Mouse (Mus musculus): ENCODE results near the gene Fam84b.
"Not testable (repeated sequence)": the region's sequence is repeated elsewhere in the genome, so short reads cannot be mapped to it uniquely, and the experiment has no call there.

Fam84b gene

DNA sequence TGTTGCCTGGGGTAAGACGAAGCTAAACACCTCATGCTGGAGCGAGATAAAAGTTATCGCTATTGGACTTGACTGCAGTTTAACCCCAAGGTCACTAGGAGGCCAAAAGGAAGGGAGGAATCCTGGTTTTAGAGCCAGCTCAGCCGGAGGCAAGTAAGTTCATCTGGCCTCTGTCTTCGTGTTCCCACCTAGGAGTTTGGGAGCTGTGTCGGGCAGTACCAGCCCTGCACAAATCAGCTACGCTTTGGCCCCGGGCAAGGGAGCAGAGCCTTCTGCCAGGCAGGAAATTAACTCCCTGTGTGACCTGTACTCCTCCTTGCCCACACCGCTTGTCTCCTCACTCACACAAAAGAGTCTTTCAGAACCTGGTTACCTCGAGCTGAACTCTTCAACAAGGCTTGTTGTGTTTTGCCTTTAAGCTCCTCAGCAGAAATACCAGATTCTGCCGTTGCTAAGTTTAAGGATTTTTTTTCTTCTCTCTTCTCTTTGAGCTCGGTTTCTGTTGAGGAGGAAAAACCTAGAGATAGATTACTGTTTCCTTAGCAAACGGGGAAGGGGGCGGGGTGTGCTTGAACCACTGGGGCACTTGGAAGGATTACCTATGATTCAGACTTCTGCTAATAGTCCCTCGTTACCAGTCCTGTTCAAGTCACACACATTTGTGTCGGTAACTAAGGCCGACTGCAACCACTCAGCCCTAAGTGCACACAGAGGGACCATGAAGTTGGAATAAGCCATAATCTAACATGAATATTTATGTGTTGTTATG is at the start of gene Fam84b:
TSS of gene Fam84b (minus strand) at position 548 of the 769 bp plus-strand sequence.
- peak; percentile 16 for DNase-seq (ENCODE audit: low spot score)

DNA sequence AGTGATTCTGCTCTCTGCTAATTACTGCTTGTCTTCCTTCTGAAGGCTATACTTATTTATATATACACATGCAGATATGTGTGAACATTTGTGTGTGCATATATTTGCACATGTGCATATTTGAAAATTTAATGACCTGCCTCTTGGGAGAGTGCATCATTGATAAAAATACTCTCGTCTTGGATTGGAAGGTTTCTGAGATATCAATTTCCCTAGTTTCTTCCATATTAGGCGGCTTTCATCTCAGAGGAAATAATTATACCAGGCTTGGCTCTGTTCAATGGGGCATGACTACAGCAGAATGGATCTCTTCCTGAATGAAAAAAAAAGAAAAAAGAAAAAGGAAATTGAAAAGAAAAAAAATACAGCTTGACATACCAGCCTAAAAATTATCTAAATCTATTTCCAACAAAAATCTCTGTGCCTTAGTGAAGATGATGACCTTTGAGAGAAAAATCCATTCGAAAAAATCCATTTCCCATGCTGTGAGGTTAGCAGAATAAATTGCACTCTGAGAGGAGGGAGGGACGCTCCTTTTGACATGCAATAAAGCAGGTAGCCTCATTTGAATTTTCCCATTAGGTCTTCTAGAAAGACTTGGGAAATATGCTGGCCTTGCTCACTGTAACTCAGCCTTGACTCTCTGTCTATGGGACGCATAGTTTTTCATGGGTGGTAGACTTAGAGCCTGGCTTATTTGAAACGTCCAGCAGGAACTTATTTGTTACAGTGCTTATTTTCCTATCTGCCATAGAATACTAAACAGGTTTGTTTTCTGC is 44.8 kb upstream of the Fam84b start:
- no peak for DNase-seq (ENCODE audit: low spot score)

DNA sequence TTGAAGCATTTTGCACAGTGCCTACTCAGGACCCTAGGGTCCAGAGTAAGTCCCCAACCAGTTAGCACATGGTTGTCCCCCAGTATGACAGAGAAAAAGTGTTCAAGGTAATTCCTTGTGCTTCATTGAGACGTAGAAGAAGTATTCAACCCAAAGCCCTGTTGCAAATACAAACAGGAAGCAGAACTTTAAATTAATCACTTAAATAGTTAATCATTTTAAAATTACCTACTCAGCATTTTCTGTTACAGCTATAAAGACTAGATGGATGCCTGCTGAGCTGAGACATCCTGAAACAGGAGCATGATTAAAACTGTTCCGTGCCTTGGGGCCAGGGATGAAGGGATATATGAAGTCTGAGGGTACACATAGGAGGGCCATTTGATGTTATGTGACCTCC is 42.5 kb upstream of the Fam84b start:
- DNase-seq (ENCODE audit: low spot score) = no peak

DNA sequence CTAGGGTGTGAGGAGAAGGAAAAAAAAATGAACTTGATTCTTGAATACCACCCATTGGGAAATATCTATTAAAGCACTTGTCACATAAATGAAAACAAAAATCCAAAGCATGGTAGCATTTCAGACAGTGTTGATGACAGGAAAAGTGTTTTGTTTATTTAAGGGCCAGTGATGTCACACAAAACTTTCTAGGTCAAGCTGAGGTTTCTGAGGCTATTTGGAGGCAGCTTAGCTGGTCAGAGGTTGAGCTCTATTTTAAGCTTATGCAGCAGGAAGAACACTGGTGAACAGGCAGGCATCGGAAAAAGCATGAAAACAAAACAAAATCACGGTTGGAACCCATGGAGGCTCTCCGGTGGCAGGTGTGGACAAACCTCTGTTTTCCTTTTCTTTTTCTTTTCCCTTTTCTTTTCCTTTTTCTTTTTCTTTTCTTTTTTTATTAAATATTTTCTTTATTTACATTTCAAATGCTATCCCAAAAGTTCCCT is 39.4 kb upstream of the Fam84b start:
- peak; percentile 9 for DNase-seq (ENCODE audit: low spot score)

DNA sequence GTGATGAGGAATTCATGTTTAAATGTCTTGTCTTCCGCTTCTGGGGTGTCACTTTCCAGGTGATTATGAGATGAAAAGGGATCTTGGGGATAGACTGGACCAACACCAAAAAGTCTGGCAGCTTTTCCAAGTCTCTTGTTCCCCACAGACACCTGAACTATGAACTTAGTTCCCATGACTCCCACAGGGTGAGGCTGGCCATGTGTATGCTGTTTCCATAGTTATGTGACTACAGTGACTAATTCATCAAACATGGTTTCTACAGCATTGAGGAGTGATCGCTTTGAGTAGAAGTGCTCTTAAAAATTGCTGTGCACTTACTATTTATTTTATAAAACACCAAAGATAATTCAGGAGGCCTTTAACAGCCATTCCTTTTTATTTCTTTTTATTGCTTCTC is 35.1 kb upstream of the Fam84b start:
- peak; percentile 15 for DNase-seq (ENCODE audit: low spot score)

DNA sequence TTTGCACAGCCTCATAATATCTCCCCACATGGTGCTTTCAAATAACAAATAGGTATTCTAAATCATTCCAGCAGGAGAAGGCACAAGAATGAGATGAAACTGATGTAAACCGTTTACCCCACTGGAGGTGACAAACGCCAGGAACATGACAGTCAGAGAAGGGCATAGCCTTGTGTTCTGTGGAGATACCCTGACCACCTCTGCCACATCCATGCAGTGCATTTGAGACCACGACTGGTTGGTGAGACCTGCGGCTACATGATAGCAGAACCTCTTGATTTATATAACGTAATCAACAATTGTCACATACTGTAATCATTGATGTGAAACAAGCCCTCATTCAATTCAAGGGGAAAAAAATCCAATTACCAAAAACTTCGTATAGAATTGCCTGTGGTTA is 22.1 kb upstream of the Fam84b start:
- DNase-seq (ENCODE audit: low spot score) = no peak

DNA sequence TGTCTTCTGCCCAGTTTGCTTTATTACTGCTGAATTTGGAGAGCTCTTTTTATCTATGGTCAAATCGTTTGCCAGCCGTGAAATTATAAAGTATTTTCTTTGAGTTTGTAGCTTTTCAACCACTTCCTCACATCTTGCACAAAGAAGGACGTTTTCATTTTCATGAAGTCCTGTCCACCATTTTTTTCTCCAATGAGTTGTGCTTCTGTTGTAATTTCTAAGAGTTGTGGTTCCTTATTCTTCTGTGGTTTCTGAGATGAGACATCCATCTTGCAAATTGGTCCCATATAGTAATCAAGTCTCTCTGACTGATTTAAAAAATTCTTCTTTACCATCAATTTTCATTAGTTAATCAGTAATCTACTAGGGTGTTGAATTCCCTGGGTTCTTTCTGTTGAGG is 8.8 kb upstream of the Fam84b start:
- no peak for DNase-seq (ENCODE audit: low spot score)

DNA sequence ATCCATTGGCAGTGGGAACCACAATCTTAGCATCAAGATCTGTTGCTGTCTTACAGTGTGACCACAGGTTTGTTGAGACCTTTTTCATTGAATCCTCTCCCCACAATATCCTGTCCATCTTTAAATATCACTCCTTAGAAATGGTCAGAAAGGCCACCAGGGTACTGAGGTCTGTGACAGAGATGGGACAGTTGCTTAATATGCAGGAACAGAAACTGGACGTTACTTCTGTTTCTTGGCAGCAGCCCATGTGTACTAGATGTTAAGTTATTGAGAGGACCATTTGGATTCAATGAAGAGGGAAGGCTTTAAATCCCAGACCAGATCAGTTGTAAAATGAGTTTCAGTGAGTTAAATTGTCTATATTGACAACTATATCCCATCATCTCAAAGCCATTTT is 1.5 kb upstream of the Fam84b start:
- DNase-seq (ENCODE audit: low spot score) = no peak

DNA sequence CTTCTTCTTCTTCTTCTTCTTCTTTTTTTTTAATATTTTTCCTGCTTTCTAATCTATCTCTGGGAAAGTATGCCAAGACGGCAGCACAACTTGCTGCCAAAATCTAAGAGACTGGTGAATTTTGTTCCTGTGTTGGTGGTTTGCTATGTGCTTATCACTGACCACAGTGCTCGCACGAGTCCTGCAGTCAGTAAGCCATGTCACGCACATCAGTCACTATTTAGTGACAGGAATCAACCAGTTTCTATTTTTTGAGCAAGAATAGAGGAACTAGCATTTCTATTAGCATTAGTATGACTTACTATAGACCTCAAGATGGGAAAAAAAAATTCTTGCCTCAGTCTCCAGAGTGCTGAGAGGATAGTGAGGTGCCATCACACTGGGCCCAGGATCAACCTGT is 573 bp upstream of the Fam84b start:
- no peak for DNase-seq (ENCODE audit: low spot score)

DNA sequence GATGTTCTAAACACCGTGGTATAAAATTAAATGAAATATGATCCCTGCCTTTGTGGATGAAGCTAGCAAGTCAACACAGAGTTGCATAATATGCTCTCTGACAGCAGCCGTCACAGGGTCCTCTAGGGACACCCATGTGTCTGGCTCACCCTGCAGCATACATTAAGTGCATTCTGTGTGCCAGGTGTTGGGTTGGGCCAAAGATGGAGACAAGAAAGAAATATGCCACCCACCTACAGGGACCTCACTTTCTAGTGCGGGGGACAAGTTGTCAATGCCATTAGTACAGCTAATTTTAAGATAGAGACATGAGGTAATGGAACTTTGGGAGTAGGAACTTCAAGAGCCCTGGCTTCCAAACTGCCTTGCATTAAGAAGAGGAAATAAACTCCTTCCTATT is 4.9 kb downstream of the Fam84b start:
- no peak for DNase-seq (ENCODE audit: low spot score)

DNA sequence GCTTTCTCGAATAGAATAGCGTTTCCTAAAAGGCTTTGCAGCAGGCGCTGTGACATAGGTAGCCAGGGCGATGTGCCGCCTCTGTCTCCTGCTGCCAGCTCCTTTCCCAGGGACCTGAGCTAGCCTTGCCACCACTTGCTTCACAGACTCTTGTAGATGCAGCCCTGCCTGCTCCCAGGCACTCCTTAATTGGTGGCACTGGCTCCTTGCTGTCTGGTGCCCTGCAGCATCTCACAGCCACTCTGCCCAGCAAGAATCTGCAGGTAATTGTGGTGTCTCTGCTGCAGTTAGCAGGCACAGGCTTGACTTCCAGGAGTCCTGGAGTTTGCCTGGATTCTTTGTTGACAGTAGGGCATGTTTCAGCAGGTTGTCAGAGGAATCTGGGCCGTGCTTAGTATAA is 7.3 kb downstream of the Fam84b start:
- DNase-seq (ENCODE audit: low spot score) = no peak

DNA sequence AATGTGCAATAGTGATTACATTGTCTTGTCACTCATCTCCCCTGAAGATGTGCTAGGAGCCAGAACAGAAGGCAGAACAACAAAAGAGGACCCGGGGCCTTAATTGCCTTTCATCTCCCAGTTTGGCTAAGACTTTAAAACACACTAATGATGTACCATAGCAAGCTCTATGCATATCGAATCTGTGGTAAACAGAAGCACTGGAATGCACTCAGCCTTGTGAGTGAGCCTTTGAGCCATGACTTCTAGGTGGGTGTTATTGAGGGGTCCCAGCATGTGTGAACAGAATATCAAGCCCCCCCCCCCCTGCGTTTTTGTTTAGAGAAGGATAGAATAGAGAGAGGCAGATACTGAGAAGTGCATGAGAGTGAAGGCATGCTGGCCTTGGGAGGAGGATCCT is 7.7 kb downstream of the Fam84b start:
- DNase-seq (ENCODE audit: low spot score) = no peak

DNA sequence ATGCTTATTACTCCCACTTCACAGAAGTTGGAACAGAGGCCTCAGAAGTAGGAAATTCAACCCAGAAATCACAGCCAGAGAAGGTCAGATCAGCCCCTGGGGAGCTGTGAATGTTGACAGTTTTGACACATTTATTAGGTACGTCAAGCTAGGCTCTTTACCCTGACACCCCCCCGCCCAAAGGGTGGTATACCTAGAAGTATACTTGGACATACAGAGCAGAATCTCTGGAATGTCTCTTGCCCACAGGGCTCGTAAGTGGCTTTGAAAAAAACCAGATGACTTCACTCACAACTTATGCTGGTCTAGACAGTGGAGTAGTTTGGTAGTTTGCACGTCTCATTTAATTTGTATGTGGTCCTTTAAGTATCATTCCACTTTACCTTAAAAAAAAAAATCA is 11.8 kb downstream of the Fam84b start:
- DNase-seq (ENCODE audit: low spot score) = no peak

DNA sequence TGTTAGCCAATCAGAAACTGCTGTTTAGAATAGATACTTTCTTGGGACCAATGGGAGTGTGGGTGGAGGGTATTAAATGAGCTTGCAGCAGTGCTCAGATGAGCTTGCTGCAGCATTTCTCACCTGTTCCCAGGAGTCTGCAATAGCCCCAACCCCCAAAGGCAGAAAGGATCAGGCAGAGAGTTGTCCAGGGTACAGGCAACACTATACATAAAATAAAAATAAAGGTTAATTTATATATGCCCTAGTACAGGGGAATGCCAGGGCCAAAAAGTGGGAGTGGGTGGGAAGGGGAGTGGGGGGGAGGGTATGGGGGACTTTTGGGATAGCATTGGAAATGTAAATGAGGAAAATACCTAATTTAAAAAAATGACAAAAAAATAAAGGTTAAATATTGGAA is 12.3 kb downstream of the Fam84b start:
- not testable (repeated sequence) for DNase-seq (ENCODE audit: low spot score)

DNA sequence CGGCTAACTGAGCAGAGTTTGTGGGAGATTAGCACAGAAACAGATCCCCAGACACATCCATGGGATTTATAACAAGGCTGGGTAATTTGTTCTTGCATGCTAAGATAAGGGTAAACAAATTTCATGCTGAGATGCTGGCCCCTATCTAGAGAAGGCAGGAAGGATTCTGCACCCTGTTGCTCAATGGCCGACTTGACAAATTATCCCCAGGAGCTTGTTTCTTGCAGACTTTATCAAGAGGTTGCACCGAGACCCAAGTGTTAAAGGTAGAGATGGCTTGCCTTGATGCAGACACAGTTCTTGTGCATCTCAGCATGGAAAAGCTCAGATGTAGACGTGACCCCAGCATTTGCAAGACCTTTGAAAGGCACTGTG is 13.3 kb downstream of the Fam84b start:
- no peak for DNase-seq (ENCODE audit: low spot score)

DNA sequence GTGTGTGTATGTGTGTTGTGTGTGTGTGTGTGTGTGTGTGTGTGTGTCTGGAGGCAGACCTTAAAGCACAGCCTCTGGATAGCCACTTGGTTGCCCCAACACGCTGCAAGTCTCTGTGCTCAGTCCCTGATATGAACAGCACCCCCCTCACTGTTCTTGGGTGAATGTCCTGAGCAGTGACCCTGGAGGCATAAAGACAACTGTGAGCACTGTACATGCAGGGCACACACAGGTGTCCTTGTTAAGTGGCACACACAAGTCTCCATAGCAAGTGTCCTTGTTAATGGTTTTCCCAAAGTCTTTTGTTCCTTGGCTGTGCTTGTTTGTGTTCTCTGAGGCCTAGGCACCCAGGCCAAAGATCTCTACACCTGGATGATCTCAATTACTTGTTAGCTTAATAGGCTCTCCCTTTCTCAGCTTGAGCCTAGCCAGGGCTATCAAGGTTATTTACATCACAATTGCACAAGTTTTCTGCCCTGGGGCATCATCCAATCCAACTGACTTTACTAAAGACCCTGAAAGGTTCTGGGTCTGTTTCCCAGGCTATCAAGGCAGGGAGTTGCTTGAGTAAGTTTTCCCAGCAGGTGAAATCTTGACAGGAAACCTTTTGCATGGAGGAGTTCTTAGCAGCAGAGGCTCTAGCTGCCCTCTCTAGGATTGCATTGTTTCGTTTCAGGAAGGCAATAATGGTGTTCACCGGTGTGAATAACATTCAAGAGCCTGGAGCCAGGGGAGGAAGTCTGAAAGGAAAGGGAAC is 13.9 kb downstream of the Fam84b start:
- no peak for DNase-seq (ENCODE audit: low spot score)

DNA sequence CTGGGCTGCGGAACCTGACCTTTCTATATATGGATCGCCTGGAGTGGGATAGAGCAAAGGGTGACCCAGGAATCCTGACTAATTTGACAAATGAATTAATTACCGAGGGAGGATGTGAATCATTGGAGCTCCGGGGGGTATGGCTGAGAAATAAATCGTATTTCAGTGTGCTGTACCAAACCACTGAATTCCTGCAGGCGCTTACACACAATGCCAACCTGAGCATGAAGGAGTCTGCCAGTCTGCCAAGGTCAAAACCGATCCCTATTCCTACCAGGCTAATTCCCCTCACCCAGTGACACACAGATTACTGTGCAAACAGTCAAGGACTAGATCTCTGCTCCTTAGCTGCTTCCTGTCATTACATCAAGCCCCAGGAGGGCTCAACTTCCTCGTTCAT is 15.4 kb downstream of the Fam84b start:
- no peak for DNase-seq (ENCODE audit: low spot score)

DNA sequence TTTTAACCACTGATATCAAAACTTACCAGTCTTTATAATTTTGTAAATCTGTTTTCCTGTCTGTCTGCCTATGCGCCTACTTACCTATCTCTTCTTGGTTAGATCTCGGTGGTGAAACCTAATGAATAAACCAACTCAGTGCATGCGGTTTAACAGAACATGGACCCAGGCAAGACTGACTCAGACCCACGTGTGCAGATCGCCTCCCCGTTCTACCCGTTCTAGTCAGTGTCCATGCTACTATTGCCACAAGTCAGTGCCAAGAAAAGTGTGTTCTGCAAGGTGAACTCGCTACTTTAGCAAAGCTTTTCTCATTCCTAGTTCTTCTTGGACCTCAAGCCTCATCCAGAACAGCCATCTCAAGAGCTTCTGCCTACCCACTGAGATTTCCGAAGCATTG is 15.9 kb downstream of the Fam84b start:
- DNase-seq (ENCODE audit: low spot score) = no peak

DNA sequence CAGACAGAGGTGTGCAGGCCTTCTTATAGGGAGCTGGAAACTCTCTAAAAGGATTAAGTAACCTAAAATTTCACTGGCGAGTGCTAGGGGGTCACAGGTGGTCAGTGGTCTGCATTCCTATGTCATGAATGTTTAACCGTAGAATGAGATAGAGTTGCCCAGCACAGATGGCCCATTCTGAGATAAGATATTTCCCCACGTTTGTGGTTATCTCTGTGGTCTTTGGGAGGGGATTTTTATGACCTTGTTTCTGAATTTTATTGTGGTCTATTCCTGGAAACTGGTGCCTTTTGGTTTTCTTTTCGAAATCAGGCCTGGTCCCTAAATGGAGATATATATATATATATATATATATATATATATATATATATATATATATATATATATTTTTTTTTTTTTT is 17.3 kb downstream of the Fam84b start:
- DNase-seq (ENCODE audit: low spot score) = no peak

DNA sequence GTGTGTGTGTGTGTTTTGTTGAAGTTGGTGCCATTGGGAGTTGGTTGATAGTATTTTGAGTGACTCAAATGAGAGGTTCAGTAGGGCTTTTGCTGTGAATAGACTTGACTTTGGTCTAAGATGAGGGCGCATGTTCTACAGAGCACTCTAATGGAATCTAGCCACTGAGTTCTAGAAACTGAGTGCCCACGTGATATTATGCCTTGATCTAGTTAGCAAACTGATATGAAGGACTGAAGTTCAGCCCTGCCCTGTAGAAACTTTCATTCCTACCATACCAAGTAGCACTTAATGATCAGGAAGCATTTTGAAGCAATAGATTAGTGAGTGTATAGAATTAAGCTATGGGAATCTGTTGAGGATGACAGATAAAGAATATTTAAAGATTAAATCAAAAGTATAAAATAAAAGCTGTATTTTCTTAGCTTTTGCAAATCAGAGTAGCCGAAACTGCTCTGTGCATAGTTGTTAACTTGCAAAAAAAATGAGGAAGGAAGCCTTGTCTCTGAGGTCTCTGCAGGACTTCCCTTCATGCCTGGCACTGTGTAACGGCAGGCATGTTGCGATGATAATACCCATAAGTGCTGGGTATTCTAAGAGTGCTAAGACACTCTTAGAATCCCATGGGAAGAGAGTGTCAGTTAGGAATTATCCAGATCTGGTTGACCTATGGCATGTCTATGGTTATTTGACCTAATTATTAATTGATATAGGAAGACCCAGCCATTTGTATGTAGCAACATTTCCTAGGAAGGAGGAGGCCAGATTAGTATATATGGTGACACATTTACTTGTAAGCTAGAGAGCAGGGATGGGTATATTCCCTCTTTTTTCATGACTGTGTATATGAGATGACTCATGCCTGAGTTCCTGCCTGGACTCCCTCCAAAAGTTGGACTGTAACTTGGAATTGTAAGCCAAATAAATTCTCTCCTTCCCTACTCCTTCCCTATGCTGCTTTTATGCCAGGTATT is 18.7 kb downstream of the Fam84b start:
- peak; percentile 18 for DNase-seq (ENCODE audit: low spot score)

DNA sequence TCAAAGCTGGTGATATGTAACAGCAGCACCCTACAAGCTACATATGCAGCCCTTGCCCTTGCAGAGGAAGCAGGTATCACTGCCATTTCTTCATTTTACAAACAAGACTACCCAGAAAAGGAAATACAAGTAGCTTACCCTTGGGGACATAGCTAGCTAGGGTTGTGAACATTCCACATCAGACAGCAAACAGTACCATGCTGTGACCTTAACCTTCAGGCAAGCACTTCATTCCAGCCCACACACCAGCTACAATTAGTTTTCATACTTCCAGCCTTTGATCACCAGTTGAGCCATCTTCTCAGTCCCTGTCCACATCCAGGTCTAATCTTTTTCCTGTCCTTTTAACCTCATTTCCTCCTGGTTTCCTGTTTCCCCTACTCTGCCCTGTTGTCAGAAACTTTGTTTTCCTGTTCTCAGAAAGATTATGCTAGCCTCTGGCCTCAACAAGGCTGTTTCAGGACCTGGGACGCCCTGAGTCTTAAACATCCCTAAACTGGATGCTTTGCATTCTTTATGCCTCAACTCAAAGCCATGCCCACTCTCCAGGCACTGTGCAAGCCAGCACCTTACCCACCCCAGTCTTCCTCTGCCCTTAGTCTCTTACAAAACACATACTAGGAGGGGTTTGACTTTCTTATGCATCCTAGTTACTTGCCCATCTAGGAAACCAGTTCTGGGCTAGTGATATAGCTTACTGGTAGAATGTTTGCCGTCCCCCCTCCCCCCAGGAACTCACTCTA is 19.9 kb downstream of the Fam84b start:
- peak; percentile 28 for DNase-seq (ENCODE audit: low spot score)

Measured in lung, postnatal 25 days (tissue).